Mouse (Mus musculus) intestine, postnatal 0 days (tissue): Measurements from ENCODE around the gene Vwa5b1. TPM values are rescaled to one million over a fixed set of nuclear protein-coding genes. Genes with fewer than 3 reads are reported as not detected.

Experiments
- ATAC-seq: fragments of 200-750 bp; cut with Nextera tagmentation; 2 replicates; pipeline ENCODE4 v1.8.0; 2017; ENCODE audit warnings: mild to moderate bottlenecking, moderate TSS enrichment, moderate library complexity
- H3K27ac ChIP-seq: fragments of 300-500 bp; sonication (generic); 2 replicates; pipeline ENCODE4 v1.5.1; 2014; ENCODE audit warnings: mild to moderate bottlenecking, low read depth, low read length, moderate library complexity
- H3K27me3 ChIP-seq: fragments of 300-500 bp; sonication (generic); replicated peaks from 2 replicates; pipeline ENCODE4 v1.6.1; 2014; ENCODE audit warnings: low read length, mixed read lengths; ENCODE audit not compliant: control insufficient read depth, insufficient read depth
- H3K36me3 ChIP-seq: fragments of 300-500 bp; sonication (generic); 2 replicates; pipeline ENCODE4 v1.6.1; 2014; ENCODE audit warnings: mild to moderate bottlenecking, moderate library complexity; ENCODE audit not compliant: control insufficient read depth, insufficient read depth
- H3K4me1 ChIP-seq: fragments of 300-500 bp; sonication (generic); replicated peaks from 2 replicates; pipeline ENCODE4 v1.6.1; 2014; ENCODE audit warnings: antibody characterized with exemption, low read length, mixed read lengths; ENCODE audit not compliant: control insufficient read depth, insufficient read depth
- H3K4me2 ChIP-seq: fragments of 300-500 bp; sonication (generic); replicated peaks from 2 replicates; pipeline ENCODE4 v1.6.1; 2014; ENCODE audit warnings: low read depth, mild to moderate bottlenecking, moderate library complexity
- H3K4me3 ChIP-seq: fragments of 300-500 bp; sonication (generic); 2 replicates; pipeline ENCODE4 v1.5.1; 2014; ENCODE audit warnings: low read depth, low read length
- H3K9ac ChIP-seq: fragments of 300-500 bp; sonication (generic); 2 replicates; pipeline ENCODE4 v1.6.1; 2014; ENCODE audit warnings: mild to moderate bottlenecking, low read depth, low read length
- H3K9me3 ChIP-seq: fragments of 300-500 bp; sonication (generic); 2 replicates; pipeline ENCODE4 v1.6.1; 2016; ENCODE audit warnings: mixed run types; ENCODE audit not compliant: control insufficient read depth
- CTCF ChIP-seq: sonication (generic); IDR thresholded peaks from 2 replicates; pipeline ENCODE4 v1.5.1; 2016; ENCODE audit warnings: low read depth, mild to moderate bottlenecking, control low read depth, antibody characterized with exemption, moderate library complexity
- WGBS: fragments of 180-500 bp; shearing (Covaris S2); extraction: QIAGEN DNeasy Blood & Tissue Kit; methylation state at CpG from one replicate; pipeline ENCODE4 v1.1.7; 2014; 5-methylcytosine and 5-hydroxymethylcytosine counted together
- polyA plus RNA-seq: library from polyadenylated mRNA; unstranded; fragments of >200 nt; fragmentation: Nextera tagmentation; extraction: Ambion mirVana; gene quantifications from 2 replicates; pipeline ENCODE4 v1.2.1, GENCODE M21; 2015

The Vwa5b1 gene
- 0.16 and 0.17 TPM in 2 replicates for polyA plus RNA-seq

- 18% methylated on average over 8 of the region's 8 CpGs for WGBS
- Histone ChIP-seq H3K4me2 (no peak within 1 kb of the TSS), H3K36me3 (no peaks in the 10 kb centered on the region), H3K4me1 (no peaks in the 10 kb centered on the region), H3K27me3 (no peaks in the 10 kb centered on the region), H3K9me3 (no peaks in the 10 kb centered on the region), H3K27ac (no peak within 1 kb of the TSS), H3K4me3 (no peak within 1 kb of the TSS), H3K9ac (no peak within 1 kb of the TSS)
- no peak for ATAC-seq
- no peak for TF ChIP-seq CTCF
Observed at GRCm38 (mm10) chr4:138635428-138636145, at the start of gene Vwa5b1. TSS of gene Vwa5b1 (minus strand) at chr4:138635884.

- Histone ChIP-seq H3K9ac (no peak overlapping the region), H3K9me3 (no peaks in the 10 kb centered on the region), H3K36me3 (no peaks in the 10 kb centered on the region), H3K4me1 (no peaks in the 10 kb centered on the region), H3K4me3 (no peak overlapping the region), H3K4me2 (no peak overlapping the region), H3K27ac (no peak overlapping the region), H3K27me3 (no peaks in the 10 kb centered on the region)
- no peak for ATAC-seq
- TF ChIP-seq CTCF, result no peak
- WGBS, result 77% methylated on average over 2 of the region's 2 CpGs
Observed at GRCm38 (mm10) chr4:138682760-138683159, 47.1 kb upstream of the Vwa5b1 start.

- Histone ChIP-seq H3K4me2 (no peak overlapping the region), H3K27ac (no peak overlapping the region), H3K4me1 (no peaks in the 10 kb centered on the region; the same call in 1 of the 2 replicates), H3K27me3 (no peaks in the 10 kb centered on the region), H3K9me3 (no peaks in the 10 kb centered on the region), H3K4me3 (no peak overlapping the region), H3K36me3 (no peaks in the 10 kb centered on the region), H3K9ac (no peak overlapping the region)
- WGBS, result 79% methylated on average over 4 of the region's 4 CpGs
- no peak for TF ChIP-seq CTCF
- ATAC-seq, result no peak
Observed at GRCm38 (mm10) chr4:138680124-138680523, 44.4 kb upstream of the Vwa5b1 start.

- WGBS, result 17% methylated on average over 16 of the region's 16 CpGs
- no peak for ATAC-seq
- H3K4me3 ChIP-seq, result no peak overlapping the region
Observed at GRCm38 (mm10) chr4:138677579-138677978, 41.9 kb upstream of the Vwa5b1 start.

GRCm38 (mm10) chr4:138676480-138676879 is 40.8 kb upstream of the Vwa5b1 start:
- H3K36me3 ChIP-seq, result no peaks in the 10 kb centered on the region
- H3K4me2 ChIP-seq, result no peak overlapping the region
- no peak for TF ChIP-seq CTCF
- no peak overlapping the region for H3K27ac ChIP-seq
- 10% methylated on average over 16 of the region's 16 CpGs for WGBS
- H3K9me3 ChIP-seq, result no peaks in the 10 kb centered on the region
- H3K27me3 ChIP-seq, result no peaks in the 10 kb centered on the region
- no peak overlapping the region for H3K9ac ChIP-seq
- ATAC-seq, result no peak
- H3K4me1 ChIP-seq, result no peaks in the 10 kb centered on the region; the same call in 1 of the 2 replicates
- no peak overlapping the region for H3K4me3 ChIP-seq

More at GRCm38 (mm10) chr4:138677579-138677978, 41.9 kb upstream of the Vwa5b1 start:
- Histone ChIP-seq H3K9me3 (no peaks in the 10 kb centered on the region), H3K27ac (no peak overlapping the region), H3K4me2 (no peak overlapping the region), H3K36me3 (no peaks in the 10 kb centered on the region), H3K9ac (no peak overlapping the region), H3K4me1 (no peaks in the 10 kb centered on the region; the same call in 1 of the 2 replicates), H3K27me3 (no peaks in the 10 kb centered on the region)
- TF ChIP-seq CTCF, result no peak

- H3K4me1 ChIP-seq, result peaks cover 3% of the 10 kb centered on the region
- no peak for ATAC-seq
- H3K27me3 ChIP-seq, result no peaks in the 10 kb centered on the region
- H3K36me3 ChIP-seq, result no peaks in the 10 kb centered on the region
- no peaks in the 10 kb centered on the region for H3K9me3 ChIP-seq
- H3K4me2 ChIP-seq, result no peak overlapping the region
- WGBS, result 38% methylated on average over 4 of the region's 4 CpGs
- no peak for TF ChIP-seq CTCF
- H3K27ac ChIP-seq, result no peak overlapping the region
- H3K9ac ChIP-seq, result no peak overlapping the region
- no peak overlapping the region for H3K4me3 ChIP-seq
Observed at GRCm38 (mm10) chr4:138672160-138672559, 36.5 kb upstream of the Vwa5b1 start.
